Mouse (Mus musculus) bone marrow, adult 2 months (tissue): Measurements from ENCODE around the gene Iqsec3.

Experiments
- CTCF ChIP-seq: fragments of 200-500 bp; IDR thresholded peaks from 2 replicates; pipeline ENCODE4 v1.5.1; 2011; ENCODE audit warnings: low read length, control low read depth; ENCODE audit not compliant: control insufficient read depth, insufficient read depth
- POLR2A ChIP-seq: fragments of 200-500 bp; IDR thresholded peaks from 2 replicates; pipeline ENCODE4 v1.6.1; 2011; ENCODE audit warnings: low read depth, mild to moderate bottlenecking, control low read depth, low read length, borderline replicate concordance; ENCODE audit not compliant: control insufficient read depth

DNA sequence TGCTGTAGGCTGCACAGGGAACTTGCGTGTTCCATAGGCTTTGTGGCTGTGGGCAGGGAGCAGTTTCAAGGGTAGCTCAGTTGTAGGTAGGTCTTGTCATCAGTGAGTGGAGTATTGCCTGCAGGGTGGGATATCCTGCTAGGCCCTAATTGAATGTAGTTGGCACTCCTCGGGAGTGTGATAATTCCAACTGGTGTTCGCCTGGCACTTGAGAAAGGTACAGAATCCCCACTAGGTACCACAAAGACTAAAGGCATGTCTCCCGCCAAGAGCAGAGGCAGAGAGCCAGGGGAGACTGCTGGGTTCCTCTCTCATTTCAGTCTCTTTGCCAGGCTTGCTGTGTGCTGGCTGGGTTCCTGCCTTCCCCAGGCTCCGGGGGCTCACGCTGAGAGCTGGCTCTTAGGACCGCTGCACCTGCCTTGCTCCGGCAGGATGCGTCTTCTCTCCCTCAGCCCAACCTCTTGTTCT is 145.0 kb downstream of the Iqsec3 start:
- TF ChIP-seq POLR2A (no peak), CTCF (no peak)
